Mouse (Mus musculus): ENCODE data around the gene Taok3. TPM values are rescaled to one million over a fixed set of nuclear protein-coding genes. Genes with fewer than 3 reads are reported as not detected.

Gene Taok3
- polyA plus RNA-seq, 1 experiment from 2014 or later: 38.7 TPM

DNA sequence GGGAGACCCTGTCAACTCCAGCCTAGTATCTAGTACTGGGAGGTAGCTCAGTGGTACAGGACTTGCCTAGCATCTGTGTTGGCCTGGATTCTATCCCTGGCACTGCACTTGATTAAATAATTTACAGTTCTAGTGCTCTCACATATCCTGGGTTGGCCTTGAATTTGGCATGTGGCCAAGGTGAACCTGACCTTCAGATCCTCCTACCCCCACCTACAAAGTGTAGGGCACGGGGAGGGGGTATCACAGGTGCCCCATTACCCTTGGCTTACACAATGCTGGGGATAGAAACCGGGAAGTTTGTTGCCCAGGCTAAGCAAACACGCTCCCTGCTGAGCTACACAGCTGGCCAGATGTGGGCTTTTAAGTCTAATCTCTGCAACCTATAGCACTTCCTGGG, 183.0 kb downstream of the Taok3 start:
- no peaks in the 10 kb centered on the region for H3K36me3 ChIP-seq
- H3K9me3 ChIP-seq: no peaks in the 10 kb centered on the region
- H3K9ac ChIP-seq: no peak overlapping the region
- H3K4me2 ChIP-seq (replicated peaks): no peak overlapping the region
- no peaks in the 10 kb centered on the region for H3K4me1 ChIP-seq
- ATAC-seq (ENCODE audit: low FRiP score, low read depth): no peak
- H3K4me3 ChIP-seq: no peak overlapping the region
- no peak overlapping the region for H3K27ac ChIP-seq
- WGBS: 81% methylated on average over 3 of the region's 3 CpGs
- H3K27me3 ChIP-seq (replicated peaks): no peaks in the 10 kb centered on the region

DNA sequence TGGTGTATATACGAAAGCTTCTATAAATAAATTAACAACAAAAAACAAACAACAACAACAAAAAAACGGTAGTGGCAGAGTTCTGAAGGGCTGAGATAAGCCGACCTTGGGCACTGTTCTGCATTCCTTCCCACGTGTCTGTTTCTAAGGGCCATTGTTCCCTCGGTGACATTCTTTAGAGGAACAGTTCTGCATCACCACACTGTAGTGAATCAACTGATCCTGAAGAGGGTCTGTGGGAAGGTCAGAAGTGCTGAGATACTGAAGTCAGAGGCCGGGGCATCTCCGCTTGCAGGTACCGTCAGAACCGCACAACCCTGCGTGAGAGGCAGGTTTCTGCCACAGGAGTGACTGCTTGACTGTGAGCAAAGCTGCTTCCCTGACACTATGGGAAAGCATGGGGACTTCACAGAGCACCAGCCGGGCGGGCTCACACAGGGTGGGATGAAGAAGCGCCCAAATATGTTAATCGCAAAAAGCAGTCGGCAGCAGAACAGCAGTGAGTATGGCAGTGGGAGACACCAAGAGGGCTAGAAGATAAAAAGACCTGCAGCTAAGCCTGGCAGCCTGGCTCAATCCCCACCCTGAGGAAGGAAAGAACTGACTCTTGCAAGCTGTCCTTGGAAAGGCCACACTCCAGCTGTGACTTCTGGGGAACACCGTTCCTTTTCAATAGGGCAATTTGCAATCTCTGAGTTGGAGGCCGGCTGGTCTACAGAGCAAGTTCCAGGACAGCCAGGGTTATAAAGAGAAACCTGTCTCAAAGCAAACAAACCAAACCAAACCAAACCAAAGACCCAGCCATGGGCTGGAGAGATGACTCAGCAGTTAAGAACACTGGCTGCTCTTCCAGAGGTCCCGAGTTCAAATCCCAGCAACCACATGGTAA, 184.0 kb downstream of the Taok3 start:
- Histone ChIP-seq H3K36me3 (no peaks in the 10 kb centered on the region), H3K4me2 (replicated peaks) (no peak overlapping the region), H3K4me1 (no peaks in the 10 kb centered on the region), H3K9me3 (no peaks in the 10 kb centered on the region), H3K27ac (no peak overlapping the region), H3K4me3 (no peak overlapping the region), H3K27me3 (replicated peaks) (no peaks in the 10 kb centered on the region), H3K9ac (no peak overlapping the region)
- 61% methylated on average over 18 of the region's 18 CpGs for WGBS
- no peak for ATAC-seq (ENCODE audit: low FRiP score, low read depth)

DNA sequence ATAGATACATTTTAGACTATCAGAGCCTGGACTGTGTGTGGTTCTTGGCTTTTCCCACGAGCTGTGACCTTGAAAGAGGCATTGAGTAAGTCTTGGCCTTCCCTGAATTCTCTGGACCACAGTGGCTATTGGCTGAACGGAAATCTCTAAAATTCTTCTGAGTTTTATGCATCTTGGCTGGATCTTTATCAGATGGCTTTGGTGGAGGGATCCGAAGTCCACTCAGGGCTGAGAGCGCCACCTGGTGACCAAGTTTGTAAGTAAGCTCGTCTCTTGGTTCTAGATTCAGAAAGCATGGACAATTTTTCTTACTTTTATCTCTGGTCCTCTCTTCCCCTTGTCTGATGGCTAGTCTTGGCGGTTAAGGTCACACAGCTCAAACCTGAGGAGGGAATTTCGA, 185.0 kb downstream of the Taok3 start:
- no peak overlapping the region for H3K4me3 ChIP-seq
- no peak overlapping the region for H3K27ac ChIP-seq
- H3K27me3 ChIP-seq (replicated peaks): no peaks in the 10 kb centered on the region
- H3K36me3 ChIP-seq: no peaks in the 10 kb centered on the region
- no peak overlapping the region for H3K4me2 ChIP-seq (replicated peaks)
- H3K9ac ChIP-seq: no peak overlapping the region
- no peaks in the 10 kb centered on the region for H3K4me1 ChIP-seq
- 80% methylated on average over 7 of the region's 7 CpGs for WGBS
- no peak for ATAC-seq (ENCODE audit: low FRiP score, low read depth)
- H3K9me3 ChIP-seq: no peaks in the 10 kb centered on the region

DNA sequence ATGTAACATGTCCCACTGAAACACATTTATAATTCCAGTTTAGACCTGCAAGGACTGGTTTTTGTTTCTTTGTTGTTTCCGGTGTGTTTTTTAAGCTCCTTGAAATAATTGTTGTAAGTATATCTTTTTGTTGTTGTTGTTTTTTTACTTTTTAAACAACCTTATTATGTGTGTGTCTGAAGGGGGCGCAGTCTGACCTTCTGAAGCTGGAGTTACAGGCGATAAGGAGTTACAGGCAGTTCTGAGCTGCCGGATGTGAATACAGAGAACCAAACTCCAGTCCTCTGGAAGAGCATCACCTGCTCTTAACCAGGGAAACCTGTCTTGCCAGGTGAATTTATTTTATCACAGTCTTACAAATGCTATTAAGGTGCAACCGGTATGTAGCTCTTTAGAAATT, 185.8 kb downstream of the Taok3 start:
- no peaks in the 10 kb centered on the region for H3K9me3 ChIP-seq
- H3K4me2 ChIP-seq (replicated peaks): no peak overlapping the region
- ATAC-seq (ENCODE audit: low FRiP score, low read depth): no peak
- H3K9ac ChIP-seq: no peak overlapping the region
- 93% methylated on average over 5 of the region's 5 CpGs for WGBS
- no peaks in the 10 kb centered on the region for H3K36me3 ChIP-seq
- H3K27me3 ChIP-seq (replicated peaks): no peaks in the 10 kb centered on the region
- no peaks in the 10 kb centered on the region for H3K4me1 ChIP-seq
- H3K4me3 ChIP-seq: no peak overlapping the region
- H3K27ac ChIP-seq: no peak overlapping the region

DNA sequence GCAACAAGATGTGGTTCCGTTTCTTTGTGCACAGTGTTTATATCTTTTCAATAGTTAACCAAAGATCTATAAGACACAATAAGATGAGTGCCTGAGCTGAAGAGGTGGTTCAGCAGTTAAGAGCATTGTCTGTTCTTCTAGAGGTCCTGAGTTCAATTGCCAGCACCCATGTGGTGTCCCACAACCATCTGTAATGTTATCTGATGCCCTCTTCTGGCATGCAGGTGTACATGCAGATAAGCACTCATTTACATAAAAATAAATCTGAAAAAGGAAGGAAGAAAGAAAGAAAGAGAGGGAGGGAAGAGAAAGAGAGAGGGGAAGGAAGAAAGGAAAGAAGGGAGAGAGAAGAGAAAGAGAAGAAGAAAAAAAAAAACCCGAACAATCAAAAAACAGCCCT, 186.9 kb downstream of the Taok3 start:
- no peaks in the 10 kb centered on the region for H3K4me1 ChIP-seq
- H3K4me3 ChIP-seq: no peak overlapping the region
- H3K36me3 ChIP-seq: no peaks in the 10 kb centered on the region
- H3K9ac ChIP-seq: no peak overlapping the region
- no peak overlapping the region for H3K27ac ChIP-seq
- H3K9me3 ChIP-seq: no peaks in the 10 kb centered on the region
- no peak for ATAC-seq (ENCODE audit: low FRiP score, low read depth)
- H3K4me2 ChIP-seq (replicated peaks): no peak overlapping the region
- no peaks in the 10 kb centered on the region for H3K27me3 ChIP-seq (replicated peaks)
- WGBS: 96% methylated on average over 2 of the region's 2 CpGs

DNA sequence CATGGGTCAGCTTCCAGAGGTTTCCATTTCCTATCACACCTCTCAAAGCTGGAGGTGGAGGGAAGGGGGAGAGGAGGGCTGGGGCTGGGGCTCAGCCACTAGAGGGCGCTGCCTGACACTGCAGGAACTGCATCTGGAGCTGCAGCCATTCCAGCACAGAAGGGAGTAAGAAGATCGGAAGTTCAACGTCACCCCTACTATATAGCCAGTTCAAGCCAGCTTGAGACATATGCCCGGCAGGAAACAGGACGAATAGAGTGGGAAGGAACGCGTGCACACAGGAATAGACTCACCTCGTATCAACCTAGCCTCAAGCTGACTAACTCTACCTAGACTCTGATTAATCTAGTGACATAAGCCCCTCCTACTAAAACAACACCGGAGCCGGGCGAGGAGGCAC, 187.8 kb downstream of the Taok3 start:
- Histone ChIP-seq H3K4me1 (no peaks in the 10 kb centered on the region), H3K4me3 (no peak overlapping the region), H3K9me3 (no peaks in the 10 kb centered on the region), H3K9ac (no peak overlapping the region), H3K27me3 (replicated peaks) (no peaks in the 10 kb centered on the region), H3K36me3 (no peaks in the 10 kb centered on the region), H3K27ac (no peak overlapping the region), H3K4me2 (replicated peaks) (no peak overlapping the region)
- ATAC-seq (ENCODE audit: low FRiP score, low read depth): no peak
- 47% methylated on average over 11 of the region's 11 CpGs for WGBS

DNA sequence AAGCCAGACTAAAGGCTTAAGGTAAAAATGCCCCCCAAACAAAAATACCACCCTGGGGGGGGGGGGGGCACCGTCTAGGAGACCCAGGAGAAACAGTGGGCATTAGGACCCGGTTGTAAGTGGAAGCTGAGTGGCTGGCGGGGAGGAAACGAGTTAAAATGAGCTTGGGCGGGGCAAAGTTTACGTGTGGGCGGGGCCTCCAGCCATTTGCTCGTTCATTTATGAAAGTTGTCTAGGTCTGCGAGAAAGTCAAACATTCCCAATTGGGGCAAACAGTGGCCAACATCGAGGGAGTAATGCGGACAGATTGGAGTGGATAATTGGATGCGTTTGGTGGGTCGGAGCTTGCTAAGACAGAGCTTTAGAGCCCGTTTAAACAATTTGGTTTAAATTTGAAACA, 193.5 kb downstream of the Taok3 start:
- no peaks in the 10 kb centered on the region for H3K36me3 ChIP-seq
- peak overlapping the region; percentile 28 for H3K4me2 ChIP-seq (replicated peaks)
- peaks cover 8% of the 10 kb centered on the region; the same call in 1 of the 2 replicates for H3K4me1 ChIP-seq
- no peaks in the 10 kb centered on the region for H3K9me3 ChIP-seq
- H3K9ac ChIP-seq: no peak overlapping the region
- H3K4me3 ChIP-seq: no peak overlapping the region
- WGBS: 35% methylated on average over 14 of the region's 14 CpGs
- no peak overlapping the region for H3K27ac ChIP-seq
- ATAC-seq (ENCODE audit: low FRiP score, low read depth): no peak
- 0 out of 2 replicates have a peak, but pooled peaks cover 8% of the 10 kb centered on the region for H3K27me3 ChIP-seq (replicated peaks)

DNA sequence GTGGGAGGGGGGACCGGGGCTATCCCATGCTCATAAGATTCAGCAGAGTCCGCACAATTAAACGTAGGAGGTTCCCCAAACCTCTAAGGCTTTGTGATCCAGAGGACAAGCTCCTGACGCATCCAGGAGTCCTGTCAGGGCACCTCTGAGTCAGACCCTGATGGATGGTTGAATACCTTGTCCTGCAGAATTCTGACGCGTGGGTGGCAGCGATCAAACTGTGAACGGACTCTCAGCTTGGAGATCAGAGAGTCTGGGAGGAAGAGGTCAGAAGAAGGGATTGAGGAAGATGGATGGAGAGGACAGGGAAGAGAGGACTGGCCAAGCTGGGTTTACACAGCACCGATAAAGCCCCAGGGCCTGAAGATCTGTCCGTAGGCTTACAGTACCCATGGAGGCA, 194.0 kb downstream of the Taok3 start:
- Histone ChIP-seq H3K36me3 (no peaks in the 10 kb centered on the region), H3K27ac (no peak overlapping the region), H3K9ac (no peak overlapping the region), H3K4me3 (no peak overlapping the region), H3K9me3 (no peaks in the 10 kb centered on the region), H3K4me2 (replicated peaks) (peak overlapping the region; percentile 28), H3K4me1 (peaks cover 8% of the 10 kb centered on the region; the same call in 1 of the 2 replicates), H3K27me3 (replicated peaks) (peaks cover 8% of the 10 kb centered on the region; the same call in 1 of the 2 replicates)
- no peak for ATAC-seq (ENCODE audit: low FRiP score, low read depth)
- 43% methylated on average over 10 of the region's 10 CpGs for WGBS

DNA sequence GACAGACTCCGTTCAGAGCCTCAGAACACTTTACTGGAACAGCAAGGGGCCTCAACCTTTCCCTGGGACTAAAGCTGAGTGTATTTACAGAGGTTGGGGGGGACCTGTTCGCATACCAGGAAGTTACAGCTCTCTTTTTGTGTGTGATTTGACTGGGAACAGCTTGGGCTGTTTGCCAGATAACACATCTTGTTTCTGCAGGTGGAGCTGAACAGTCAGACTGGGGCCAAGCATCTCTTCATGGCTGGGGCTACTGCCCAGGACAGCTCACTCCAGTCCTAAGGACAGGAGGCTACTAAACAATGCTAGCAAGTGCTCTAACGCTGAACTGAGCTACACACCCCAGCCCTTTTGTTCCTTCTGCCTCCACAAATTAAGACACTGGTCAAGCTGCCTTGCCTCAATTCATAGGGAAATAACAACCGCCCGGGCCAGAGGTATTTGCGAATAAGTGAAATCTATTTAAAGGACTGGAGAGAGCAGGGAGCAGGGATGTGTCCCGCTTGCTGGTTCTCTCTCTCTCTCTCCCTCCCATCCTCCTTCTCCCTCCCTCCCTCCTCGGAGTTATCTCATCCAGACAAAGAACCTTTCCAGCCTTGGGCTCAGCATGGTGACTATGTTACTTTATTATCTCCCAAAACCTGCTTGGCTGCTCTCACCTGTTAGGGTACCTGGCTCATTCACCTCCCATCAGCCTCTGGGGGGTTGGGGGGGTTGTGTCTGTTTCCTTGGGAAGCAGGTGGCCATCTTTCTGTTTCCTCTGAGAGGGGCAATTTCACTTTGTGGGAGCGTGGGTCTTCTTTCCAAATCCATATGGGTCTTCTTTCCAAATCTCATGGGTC, 194.9 kb downstream of the Taok3 start:
- Histone ChIP-seq H3K9ac (no peak overlapping the region), H3K4me1 (peaks cover 10% of the 10 kb centered on the region; the same call in 1 of the 2 replicates), H3K36me3 (no peaks in the 10 kb centered on the region), H3K9me3 (no peaks in the 10 kb centered on the region), H3K27me3 (replicated peaks) (peaks cover 14% of the 10 kb centered on the region), H3K4me3 (no peak overlapping the region), H3K4me2 (replicated peaks) (peak overlapping the region; percentile 16; the same call in 1 of the 2 replicates), H3K27ac (no peak overlapping the region)
- ATAC-seq (ENCODE audit: low FRiP score, low read depth): no peak
- 21% methylated on average over 9 of the region's 9 CpGs for WGBS

DNA sequence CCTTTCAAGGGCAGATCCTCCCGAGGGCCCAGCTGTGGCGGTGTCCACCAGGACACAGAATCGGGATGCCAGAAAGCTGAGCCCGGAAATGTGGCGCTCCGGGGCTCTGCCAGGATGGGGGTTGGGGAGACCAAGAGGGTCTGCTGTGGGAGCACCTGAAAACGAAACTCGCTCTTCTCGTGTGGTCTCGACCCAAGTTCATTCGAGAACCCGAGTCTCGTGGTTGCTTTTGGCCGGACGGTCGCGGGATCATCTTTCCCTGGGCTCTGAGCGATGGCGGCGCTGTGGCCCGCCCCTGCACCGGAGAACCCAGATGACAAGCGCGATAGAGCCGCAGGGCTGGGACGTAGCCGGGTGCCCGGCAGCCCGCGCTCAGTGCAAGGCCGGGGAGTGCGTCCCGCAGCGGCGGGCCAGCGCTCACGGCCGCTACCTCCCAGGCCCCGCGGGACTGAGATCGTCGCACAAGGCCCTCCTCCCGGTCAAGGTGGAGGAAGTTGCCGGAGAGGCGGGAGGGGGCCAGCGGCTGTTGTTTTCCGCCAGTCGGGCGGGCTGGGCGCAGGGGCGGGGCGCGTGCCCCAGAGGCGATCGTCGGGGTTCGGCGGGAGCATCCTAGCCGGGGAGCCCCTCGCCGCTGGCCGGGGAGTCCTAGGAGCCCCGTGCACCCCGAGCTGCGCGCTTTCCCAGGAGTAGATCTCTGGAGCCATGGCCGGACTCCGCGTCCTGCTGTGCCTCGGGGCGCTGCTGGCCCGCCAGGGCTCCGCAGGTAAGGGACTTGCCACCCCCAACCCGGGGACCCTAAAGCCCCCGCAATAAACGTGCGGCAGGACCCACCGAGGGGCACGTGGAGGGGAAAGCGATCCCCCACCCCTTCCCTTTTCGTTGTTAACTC, 199.1 kb downstream of the Taok3 start, which contains the start of gene Vsig10:
Gene Vsig10, plus strand, starts transcription at position 343 of the 889 bp plus-strand sequence.
- WGBS: under 1% methylated on average over 74 of the region's 81 CpGs
- Histone ChIP-seq H3K27me3 (replicated peaks) (peaks cover 33% of the 10 kb centered on the region), H3K4me3 (peak within 1 kb of the TSS; percentile 68), H3K4me2 (replicated peaks) (peak within 1 kb of the TSS; percentile 99), H3K4me1 (peaks cover 14% of the 10 kb centered on the region; the same call in 1 of the 2 replicates), H3K9ac (peak within 1 kb of the TSS; percentile 66), H3K27ac (no peak within 1 kb of the TSS), H3K9me3 (no peaks in the 10 kb centered on the region), H3K36me3 (no peaks in the 10 kb centered on the region)
- peak; percentile 81 for ATAC-seq (ENCODE audit: low FRiP score, low read depth)

DNA sequence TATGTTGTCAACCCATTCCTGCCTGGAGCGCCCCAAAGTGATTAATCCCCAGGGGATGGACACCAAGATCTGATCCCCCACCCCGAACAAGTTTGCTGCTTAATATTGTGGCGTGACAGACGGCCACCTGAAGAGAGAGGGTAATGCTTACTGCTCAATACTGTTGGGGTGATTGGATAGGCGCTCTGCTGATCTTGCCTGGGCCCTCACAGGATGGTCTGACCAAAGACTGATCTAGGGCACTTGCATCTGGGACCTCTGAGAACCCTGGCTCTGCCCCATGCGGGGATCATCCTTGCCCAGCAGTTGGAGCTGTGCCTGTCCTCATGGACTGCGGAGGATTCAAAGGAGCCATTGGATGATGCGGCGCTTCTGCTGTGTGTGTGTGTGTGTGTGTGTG, 203.8 kb downstream of the Taok3 start:
- WGBS: 85% methylated on average over 9 of the region's 9 CpGs

More for the DNA sequence above, 203.8 kb downstream of the Taok3 start:
- Histone ChIP-seq H3K4me1 (peaks cover 6% of the 10 kb centered on the region; the same call in 1 of the 2 replicates), H3K4me3 (no peak overlapping the region), H3K4me2 (replicated peaks) (no peak overlapping the region), H3K36me3 (no peaks in the 10 kb centered on the region), H3K9ac (no peak overlapping the region), H3K27me3 (replicated peaks) (peaks cover 25% of the 10 kb centered on the region), H3K27ac (no peak overlapping the region), H3K9me3 (no peaks in the 10 kb centered on the region)
- no peak for ATAC-seq (ENCODE audit: low FRiP score, low read depth)
